Mouse (Mus musculus): ENCODE data around the gene Cars.

DNA sequence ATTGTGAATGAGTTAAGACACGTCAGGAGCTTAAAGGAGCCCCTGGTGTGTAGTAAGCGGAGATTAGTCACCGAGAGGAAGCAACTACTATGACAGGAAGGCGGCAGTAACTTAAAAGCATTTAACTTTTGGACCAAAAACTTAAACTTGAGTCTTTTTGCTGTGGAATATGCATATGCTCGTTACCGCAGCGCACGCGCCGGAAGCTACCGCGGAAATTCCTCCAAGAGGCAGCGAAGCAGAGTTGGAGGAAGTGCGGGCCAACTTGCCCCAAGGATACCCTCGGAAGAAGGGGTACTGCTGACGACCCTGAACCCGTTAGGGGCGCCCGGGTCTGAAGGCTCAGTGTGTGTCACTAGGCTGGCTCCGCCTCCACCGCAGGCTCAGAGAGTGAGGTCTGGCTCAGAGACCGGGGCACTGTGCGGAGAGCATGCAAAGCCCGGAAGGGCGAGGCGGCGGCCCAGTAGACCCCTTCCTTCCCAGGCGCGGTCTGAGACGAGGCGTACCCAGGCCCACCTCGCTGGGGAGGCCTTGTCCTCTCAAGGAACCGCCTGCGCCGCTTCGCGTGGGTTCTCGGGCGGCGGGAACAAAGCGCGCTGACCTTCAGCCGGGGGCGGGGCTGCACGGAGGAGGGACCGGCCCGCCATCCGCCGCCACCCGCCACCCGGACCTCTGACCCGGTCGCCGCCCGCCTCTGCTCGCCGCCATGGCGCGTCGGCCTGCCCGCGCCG lies 51.5 kb downstream of the Cars start:
- TF ChIP-seq CTCF (IDR thresholded peaks at IDR 0.05; ENCODE audit: low read depth), result no peak
- TF ChIP-seq EP300 (IDR thresholded peaks at IDR 0.05; ENCODE audit: low read depth), result no peak

Measured in liver, embryonic 14.5 days (tissue).